Mouse (Mus musculus): ENCODE results near the gene Gm21788. TPM values are rescaled to one million over a fixed set of nuclear protein-coding genes. Genes with fewer than 3 reads are reported as not detected.

Gene Gm21788
- polyA plus RNA-seq (2012; rRNA removed) = not detected in 2 replicates

DNA sequence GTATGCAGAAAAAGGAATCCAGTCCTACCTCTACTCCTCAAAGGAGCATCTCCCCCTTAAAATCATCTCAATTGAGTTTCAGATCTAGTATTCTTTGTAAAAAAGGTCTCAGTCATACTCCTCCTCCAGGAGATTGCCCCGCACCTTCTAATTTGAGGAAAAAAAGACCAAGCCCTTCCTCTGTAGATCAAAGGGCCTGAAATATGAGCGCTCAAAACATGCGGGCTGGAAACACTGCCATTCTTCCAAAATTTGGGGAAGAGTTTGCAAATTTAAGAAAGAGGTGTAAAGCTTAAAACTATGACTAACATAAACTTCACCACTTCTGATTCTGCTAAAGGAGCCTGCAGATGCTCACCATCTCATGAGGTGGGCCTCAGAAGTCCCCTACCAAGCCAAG lies at the start of gene Gm21788:
Gene Gm21788 (plus strand): TSS at position 301 of the 400 bp plus-strand sequence.

Other genes with a start within 250 kb of the Gm21788 start
- gene Gm21244, start 235.7 kb upstream of the Gm21788 start, polyA plus RNA-seq (2012; rRNA removed) = not detected in 2 replicates
- gene Gm28998, start 151.2 kb upstream of the Gm21788 start, polyA plus RNA-seq (2012; rRNA removed) = not detected in 2 replicates
- gene Gm20826, start 233.5 kb downstream of the Gm21788 start, polyA plus RNA-seq (2012; rRNA removed) = 0.01 TPM in 1 of 2 replicates, not detected in the other

Measured in liver, embryonic 14 days (tissue).